Mouse (Mus musculus): Measurements from ENCODE around the gene Med16. TPM values are rescaled to one million over a fixed set of nuclear protein-coding genes. Genes with fewer than 3 reads are reported as not detected.

Gene Med16
- polyA plus RNA-seq, 1 experiment from 2014 or later: 77.3 TPM

DNA sequence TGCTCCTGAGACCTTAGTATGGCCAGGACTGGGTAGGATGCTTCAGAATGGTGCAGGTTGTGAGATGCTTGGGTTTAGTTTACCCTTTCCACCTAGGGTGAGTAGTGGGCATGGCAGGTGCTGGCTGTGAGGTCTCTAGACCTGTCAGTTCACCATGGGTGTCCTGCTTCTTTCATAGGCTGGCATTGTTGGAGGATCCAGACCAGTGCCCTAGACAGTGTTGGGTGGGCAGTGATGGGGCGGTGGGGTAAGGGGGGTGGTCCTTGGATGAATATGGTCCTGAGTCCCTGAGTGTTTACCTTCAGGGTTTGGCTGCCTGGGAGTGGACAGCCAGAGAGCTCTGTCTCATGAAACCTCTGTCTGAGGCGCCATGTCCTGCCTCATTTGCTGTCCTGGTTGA lies 50.8 kb downstream of the Med16 start:
- Histone ChIP-seq H3K4me3 (peak overlapping the region; percentile 98), H3K4me1 (replicated peaks) (peaks cover 54% of the 10 kb centered on the region), H3K27me3 (ENCODE audit: insufficient read depth, poor library complexity, severe bottlenecking) (no peaks in the 10 kb centered on the region), H3K27ac (peak overlapping the region; percentile 100; the same call in 1 of the 2 replicates), H3K9me3 (no peaks in the 10 kb centered on the region), H3K36me3 (peaks cover 74% of the 10 kb centered on the region)
- 90% methylated on average over 2 of the region's 2 CpGs for WGBS
- no peak for DNase-seq (ENCODE audit: low spot score)

DNA sequence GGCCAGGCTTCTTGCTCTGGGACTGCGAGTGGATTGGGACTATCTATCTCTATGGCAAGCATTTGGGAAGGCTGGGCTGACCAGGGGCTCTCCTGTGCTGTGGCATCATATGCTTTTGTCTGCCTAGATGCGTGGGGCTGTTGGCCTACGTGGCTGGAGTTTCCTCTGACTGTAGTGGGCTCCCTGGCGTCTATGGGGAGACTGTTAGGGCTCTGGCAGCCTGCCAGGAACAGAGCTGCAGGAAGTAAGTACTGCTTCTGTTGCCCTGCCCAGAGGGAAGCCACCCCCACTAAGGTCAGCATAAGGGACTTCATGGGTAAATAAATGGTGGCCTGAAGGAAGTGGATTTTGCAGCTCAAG lies 51.3 kb downstream of the Med16 start:
- H3K27me3 ChIP-seq (ENCODE audit: insufficient read depth, poor library complexity, severe bottlenecking): no peaks in the 10 kb centered on the region
- peaks cover 59% of the 10 kb centered on the region for H3K4me1 ChIP-seq (replicated peaks)
- peak overlapping the region; percentile 100 for H3K27ac ChIP-seq
- DNase-seq (ENCODE audit: low spot score): no peak
- peaks cover 70% of the 10 kb centered on the region for H3K36me3 ChIP-seq
- H3K9me3 ChIP-seq: no peaks in the 10 kb centered on the region
- 60% methylated on average over 4 of the region's 4 CpGs for WGBS
- peak overlapping the region; percentile 98 for H3K4me3 ChIP-seq

DNA sequence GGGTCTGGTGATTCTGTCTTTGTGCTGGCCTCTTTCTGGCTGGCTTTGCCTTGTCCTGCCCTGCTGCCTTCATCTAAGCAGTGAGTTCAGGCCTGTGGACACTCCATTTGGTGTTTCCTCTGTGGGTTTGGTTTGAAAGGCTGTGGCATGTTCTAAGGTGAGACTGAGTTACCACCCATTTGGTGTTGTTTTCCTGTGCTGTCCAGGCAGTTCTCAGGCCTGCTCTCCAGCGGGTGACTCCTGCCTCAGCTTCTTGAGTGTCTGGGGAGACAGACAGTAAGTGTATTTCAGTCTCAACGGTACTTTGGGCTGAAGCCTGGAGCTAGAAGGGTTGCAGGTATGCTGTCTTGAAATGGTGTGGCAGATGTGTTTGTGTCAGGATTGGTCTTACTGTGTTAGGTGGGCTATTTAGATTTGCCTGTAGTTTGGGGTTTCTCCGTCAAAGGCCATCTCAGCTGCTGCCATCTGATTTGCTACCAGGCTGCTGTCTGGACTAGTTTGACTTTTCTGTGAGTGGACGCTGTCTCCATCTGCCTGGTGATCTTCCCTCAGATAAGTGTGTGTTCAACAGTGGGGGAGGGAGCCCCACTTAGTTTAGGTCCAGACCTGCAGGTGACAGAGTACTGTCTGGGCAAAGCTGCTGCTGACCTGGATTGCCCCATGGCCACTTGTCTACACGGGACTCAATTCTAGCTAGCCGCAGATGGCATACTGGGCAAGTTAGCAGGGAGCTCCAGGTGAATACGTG lies 51.8 kb downstream of the Med16 start:
- WGBS: 74% methylated on average over 7 of the region's 7 CpGs
- Histone ChIP-seq H3K36me3 (peaks cover 64% of the 10 kb centered on the region), H3K27ac (peak overlapping the region; percentile 100), H3K4me1 (replicated peaks) (peaks cover 64% of the 10 kb centered on the region), H3K9me3 (no peaks in the 10 kb centered on the region), H3K4me3 (peak overlapping the region; percentile 98), H3K27me3 (ENCODE audit: insufficient read depth, poor library complexity, severe bottlenecking) (no peaks in the 10 kb centered on the region)
- DNase-seq (ENCODE audit: low spot score): no peak

DNA sequence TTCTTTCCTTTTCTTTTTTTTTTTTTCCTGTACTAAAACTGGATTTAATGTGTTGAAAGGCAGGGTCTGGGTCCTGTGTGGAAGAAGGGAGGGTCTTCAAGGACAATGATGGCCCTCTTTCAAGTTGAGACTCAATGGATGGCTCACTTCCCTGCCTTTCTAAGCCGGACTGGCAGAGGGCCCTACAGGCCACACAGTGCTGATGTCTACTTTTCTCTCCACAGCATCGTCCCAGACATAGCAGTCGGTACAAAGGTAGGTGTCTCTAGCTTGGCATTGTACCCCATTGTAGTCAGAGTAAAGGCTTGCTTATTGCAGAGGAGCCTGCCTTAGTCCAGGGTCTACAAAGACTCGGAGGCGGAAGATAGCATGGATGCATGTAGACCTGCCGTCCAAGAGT lies 52.4 kb downstream of the Med16 start:
- no peak for DNase-seq (ENCODE audit: low spot score)
- peak overlapping the region; percentile 98 for H3K4me3 ChIP-seq
- no peaks in the 10 kb centered on the region for H3K27me3 ChIP-seq (ENCODE audit: insufficient read depth, poor library complexity, severe bottlenecking)
- peaks cover 69% of the 10 kb centered on the region for H3K4me1 ChIP-seq (replicated peaks)
- peak overlapping the region; percentile 100; the same call in 1 of the 2 replicates for H3K27ac ChIP-seq
- no peaks in the 10 kb centered on the region for H3K9me3 ChIP-seq
- H3K36me3 ChIP-seq: peaks cover 58% of the 10 kb centered on the region
- WGBS: 62% methylated on average over 6 of the region's 6 CpGs

DNA sequence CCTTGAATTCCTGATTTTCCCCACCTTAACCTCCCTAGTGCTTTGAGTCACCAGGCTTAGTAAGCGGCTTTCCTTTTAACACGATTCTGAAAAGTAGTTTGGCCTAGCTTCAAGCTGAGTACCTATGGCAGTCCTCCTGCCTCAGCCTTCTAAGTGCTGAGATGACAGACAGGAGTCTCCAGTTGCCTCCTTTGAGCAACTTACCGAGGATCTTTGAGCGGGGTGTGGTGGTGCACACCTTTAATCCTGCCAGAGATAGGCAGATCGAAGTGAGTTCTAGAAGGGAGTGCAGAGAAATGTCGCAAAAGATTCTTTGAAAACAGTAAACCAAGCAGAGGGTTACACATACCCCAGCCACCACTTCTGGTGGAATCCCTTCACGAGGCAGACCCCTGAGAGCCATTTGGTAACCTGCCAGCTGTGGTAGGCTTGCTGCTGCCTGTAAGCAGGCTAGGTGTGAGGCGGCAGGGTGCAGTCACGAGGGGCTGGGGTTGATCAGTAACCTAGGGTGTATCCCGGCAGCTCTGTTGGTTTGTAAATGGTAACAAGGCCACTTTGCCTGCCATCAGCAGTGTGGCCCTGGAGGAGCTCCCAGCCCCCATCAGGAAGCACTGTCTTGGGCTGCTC lies 53.1 kb downstream of the Med16 start:
- H3K4me1 ChIP-seq (replicated peaks): peaks cover 66% of the 10 kb centered on the region
- DNase-seq (ENCODE audit: low spot score): no peak
- 8% methylated on average over 10 of the region's 10 CpGs for WGBS

DNA sequence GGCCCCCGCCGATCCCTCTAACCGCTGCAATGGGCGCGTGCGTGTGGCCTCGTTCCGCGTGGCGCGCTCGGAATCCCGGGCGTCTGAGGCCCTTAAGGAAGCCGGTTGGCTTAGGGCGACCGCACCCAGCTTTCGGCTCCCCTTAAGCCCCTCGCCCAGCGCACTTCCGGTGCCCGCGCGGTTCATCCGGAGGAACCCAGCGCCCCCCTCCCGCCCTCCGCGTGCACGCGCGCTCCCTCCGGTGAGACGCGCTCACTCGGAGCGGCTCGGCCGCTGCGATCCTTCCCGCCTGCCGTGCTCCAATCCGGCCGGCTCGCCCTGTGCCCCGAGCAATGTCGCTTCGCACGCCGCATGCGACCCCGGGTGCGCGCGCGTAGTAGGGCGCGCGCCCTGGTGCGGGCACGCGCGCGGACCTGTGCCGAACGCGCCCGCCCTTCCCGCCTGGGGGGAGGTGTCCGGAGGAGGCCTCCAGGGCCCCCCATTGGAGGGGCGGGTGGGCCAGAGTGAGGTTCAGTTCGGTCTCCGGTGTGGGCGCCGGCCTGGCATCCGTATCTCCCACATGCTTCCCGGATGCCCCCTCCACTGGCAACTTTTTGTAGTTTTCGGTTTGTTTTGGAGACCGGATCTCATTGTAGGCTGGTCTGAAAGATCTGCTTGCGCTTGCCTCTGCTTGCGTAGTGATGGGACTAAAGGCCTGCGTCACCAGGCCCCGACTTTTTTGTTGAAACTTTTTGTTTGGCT lies 53.8 kb downstream of the Med16 start:
- Histone ChIP-seq H3K27me3 (ENCODE audit: insufficient read depth, poor library complexity, severe bottlenecking) (no peaks in the 10 kb centered on the region), H3K9me3 (no peaks in the 10 kb centered on the region), H3K4me3 (peak overlapping the region; percentile 98), H3K27ac (peak overlapping the region; percentile 100), H3K4me1 (replicated peaks) (peaks cover 60% of the 10 kb centered on the region), H3K36me3 (peaks cover 54% of the 10 kb centered on the region)
- under 1% methylated on average over 83 of the region's 83 CpGs for WGBS
- DNase-seq (ENCODE audit: low spot score): peak; percentile 81

More for the DNA sequence above, 53.1 kb downstream of the Med16 start:
- Histone ChIP-seq H3K36me3 (peaks cover 57% of the 10 kb centered on the region), H3K27me3 (ENCODE audit: insufficient read depth, poor library complexity, severe bottlenecking) (no peaks in the 10 kb centered on the region), H3K27ac (peak overlapping the region; percentile 100), H3K4me3 (peak overlapping the region; percentile 98), H3K9me3 (no peaks in the 10 kb centered on the region)

DNA sequence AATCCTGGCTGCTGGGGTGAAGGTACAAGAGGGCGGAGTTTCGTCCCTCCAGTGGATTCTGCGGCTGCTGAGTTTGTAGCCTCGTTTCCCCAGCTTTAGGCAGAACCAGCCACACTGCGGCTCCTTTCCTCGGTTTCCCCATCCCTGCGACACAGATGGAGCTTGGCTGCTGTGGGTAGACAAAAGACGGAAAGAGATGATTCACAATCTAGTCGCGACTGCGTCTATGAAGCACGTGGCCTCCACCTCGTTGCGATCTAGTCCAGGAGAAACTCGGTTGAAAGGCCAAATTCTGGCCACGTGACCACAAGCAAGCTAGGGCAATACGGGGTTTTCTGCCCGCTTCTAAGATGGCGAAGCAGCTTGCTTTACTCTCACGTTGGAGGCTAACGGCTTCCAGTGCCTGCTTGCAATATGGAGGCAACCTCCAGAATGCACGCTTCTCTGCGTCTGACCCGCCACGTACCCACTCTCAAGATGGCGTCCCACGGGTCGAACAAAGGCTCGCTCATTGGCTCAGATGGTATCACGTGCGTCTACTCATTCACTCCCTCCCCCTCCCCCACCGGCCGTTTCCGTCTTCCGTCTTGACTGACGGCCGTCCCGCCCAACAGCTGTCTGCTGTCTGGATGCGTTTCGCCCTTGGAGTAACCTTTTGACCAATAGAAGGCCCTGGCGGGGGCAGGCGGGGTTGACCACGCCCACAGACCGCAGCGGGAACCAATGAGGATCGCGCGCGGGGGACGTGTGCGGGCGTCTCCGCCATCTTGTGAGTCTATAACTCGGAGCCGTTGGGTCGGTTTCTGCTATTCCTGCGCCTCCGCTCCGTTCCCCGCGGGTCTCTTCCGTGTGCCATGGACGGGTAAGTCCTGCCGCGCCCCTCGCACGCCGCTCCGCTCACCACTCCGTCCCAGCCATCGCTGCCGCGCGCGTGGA lies 54.6 kb downstream of the Med16 start, which contains the start of gene Ptbp1:
Gene Ptbp1 (plus strand): TSS at position 568 of the 936 bp plus-strand sequence.
- H3K4me1 ChIP-seq (replicated peaks): peaks cover 59% of the 10 kb centered on the region

DNA sequence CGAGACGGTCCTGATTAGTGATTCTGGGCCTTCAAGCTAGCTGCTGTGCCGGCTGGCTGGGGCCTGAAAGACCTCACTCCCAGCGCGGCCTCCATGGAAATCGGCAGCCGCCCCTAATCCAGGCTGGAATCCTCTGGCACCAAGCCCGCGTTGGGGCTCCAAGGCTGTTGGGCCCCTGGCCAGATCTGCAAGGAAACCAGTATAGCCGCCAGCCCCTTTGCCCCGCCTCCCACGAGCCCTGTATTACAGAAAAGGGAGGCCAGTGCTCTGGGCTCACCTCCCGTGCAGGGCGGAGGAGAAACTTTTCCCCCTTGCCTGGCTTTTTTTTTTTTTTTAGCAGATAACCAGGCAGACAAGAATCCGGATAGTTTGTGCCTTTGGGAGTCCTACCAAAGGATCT lies 55.3 kb downstream of the Med16 start:
- H3K9me3 ChIP-seq: no peaks in the 10 kb centered on the region
- WGBS: 2% methylated on average over 15 of the region's 15 CpGs
- no peaks in the 10 kb centered on the region for H3K27me3 ChIP-seq (ENCODE audit: insufficient read depth, poor library complexity, severe bottlenecking)
- peaks cover 53% of the 10 kb centered on the region for H3K4me1 ChIP-seq (replicated peaks)
- peak; percentile 76 for DNase-seq (ENCODE audit: low spot score)
- H3K4me3 ChIP-seq: peak overlapping the region; percentile 98
- peaks cover 38% of the 10 kb centered on the region for H3K36me3 ChIP-seq
- H3K27ac ChIP-seq: peak overlapping the region; percentile 100

More for the DNA sequence above, 54.6 kb downstream of the Med16 start, which contains the start of gene Ptbp1:
- peak; percentile 100 for DNase-seq (ENCODE audit: low spot score)
- Histone ChIP-seq H3K27ac (peak within 1 kb of the TSS; percentile 100), H3K27me3 (ENCODE audit: insufficient read depth, poor library complexity, severe bottlenecking) (no peaks in the 10 kb centered on the region), H3K4me3 (peak within 1 kb of the TSS; percentile 98), H3K9me3 (no peaks in the 10 kb centered on the region), H3K36me3 (peaks cover 45% of the 10 kb centered on the region)
- WGBS: under 1% methylated on average over 75 of the region's 75 CpGs

DNA sequence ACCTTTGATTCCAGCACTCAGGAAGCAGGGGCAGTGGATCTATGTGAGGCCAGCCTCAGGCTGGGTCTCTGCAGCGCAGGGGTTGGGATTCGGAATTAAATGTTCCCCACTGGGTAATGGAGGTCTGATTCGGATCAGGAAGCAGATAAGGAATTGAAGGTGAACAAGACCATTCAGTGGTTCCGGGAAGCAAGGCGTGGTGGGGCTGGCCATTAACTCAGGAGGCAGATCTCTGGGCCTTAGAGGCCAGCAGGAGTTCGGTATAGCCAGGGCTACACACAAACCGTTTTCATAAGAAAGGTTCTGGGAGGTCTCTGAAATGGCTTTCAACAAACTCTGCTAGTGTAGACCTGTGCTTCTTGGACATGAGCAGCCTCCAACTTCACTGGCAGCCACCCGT lies 55.9 kb downstream of the Med16 start:
- 36% methylated on average over 8 of the region's 8 CpGs for WGBS
- peak overlapping the region; percentile 100 for H3K27ac ChIP-seq
- peaks cover 32% of the 10 kb centered on the region for H3K36me3 ChIP-seq
- H3K27me3 ChIP-seq (ENCODE audit: insufficient read depth, poor library complexity, severe bottlenecking): no peaks in the 10 kb centered on the region
- H3K4me1 ChIP-seq (replicated peaks): peaks cover 50% of the 10 kb centered on the region
- DNase-seq (ENCODE audit: low spot score): peak; percentile 35
- H3K9me3 ChIP-seq: no peaks in the 10 kb centered on the region
- peak overlapping the region; percentile 98 for H3K4me3 ChIP-seq

DNA sequence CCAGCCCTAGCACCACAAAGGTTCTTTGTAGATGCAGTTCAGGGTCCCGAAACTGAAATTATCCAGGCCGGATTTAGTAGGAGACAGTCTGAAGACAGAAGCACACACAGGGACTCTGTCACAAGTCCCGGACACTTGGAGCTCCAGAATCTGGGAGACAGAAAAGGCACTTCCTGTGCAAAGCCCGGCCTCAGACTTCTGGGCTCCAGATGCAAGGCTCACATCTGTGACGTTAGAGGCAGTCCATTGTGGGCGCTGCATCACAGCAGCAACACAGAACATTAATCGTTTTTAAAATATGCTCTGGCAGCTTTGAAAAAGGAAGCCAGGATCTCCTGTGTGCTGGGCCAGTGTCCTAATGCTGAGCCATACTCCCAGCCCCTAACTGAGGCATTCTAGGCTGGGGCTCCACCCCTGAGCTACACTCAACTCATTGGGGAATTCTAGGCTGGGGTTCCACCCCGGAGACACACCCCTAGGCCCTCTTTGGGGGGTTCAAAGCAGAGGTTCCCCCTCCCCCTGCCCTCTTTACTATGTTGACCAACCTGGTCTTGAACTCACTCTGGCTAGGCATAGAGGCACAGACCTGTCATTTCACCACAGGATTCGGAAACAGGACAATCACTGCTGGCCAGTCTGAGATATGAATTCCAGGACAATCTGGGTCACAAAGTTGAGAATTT lies 56.5 kb downstream of the Med16 start:
- peaks cover 47% of the 10 kb centered on the region for H3K4me1 ChIP-seq (replicated peaks)
- WGBS: 63% methylated on average over 9 of the region's 9 CpGs
- no peak for DNase-seq (ENCODE audit: low spot score)

DNA sequence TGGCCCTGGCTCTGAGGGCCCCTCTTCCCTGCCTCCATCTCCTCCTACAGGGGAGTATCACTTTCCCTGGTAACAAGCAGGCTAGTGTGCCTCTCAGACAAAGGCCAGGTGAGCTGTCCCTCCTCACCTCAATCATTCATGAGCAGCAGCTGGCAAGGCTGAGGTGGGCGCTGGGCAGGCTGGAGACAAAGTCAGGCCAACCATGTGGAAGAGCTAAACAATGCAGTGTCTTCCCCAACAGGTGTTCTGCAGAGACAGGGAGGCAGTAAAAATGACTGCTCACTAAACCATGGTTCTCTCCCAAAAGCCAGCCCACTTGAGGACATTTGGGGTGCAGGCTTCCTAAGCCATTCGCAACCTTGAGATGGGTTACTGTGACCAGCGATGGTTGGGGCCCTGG lies 57.1 kb downstream of the Med16 start:
- peak overlapping the region; percentile 100 for H3K27ac ChIP-seq
- peaks cover 21% of the 10 kb centered on the region for H3K36me3 ChIP-seq
- H3K9me3 ChIP-seq: no peaks in the 10 kb centered on the region
- H3K4me3 ChIP-seq: peak overlapping the region; percentile 98; the same call in 1 of the 2 replicates
- H3K4me1 ChIP-seq (replicated peaks): peaks cover 44% of the 10 kb centered on the region
- DNase-seq (ENCODE audit: low spot score): no peak
- no peaks in the 10 kb centered on the region for H3K27me3 ChIP-seq (ENCODE audit: insufficient read depth, poor library complexity, severe bottlenecking)
- WGBS: 85% methylated on average over 3 of the region's 3 CpGs

More for the DNA sequence above, 56.5 kb downstream of the Med16 start:
- Histone ChIP-seq H3K36me3 (peaks cover 27% of the 10 kb centered on the region), H3K27me3 (ENCODE audit: insufficient read depth, poor library complexity, severe bottlenecking) (no peaks in the 10 kb centered on the region), H3K4me3 (peak overlapping the region; percentile 98), H3K9me3 (no peaks in the 10 kb centered on the region), H3K27ac (peak overlapping the region; percentile 100)

All from hindbrain, embryonic 10.5 days (tissue).